Mouse (Mus musculus): ENCODE results near the gene Gm973.

Gene Gm973

GRCm38 (mm10) chr1:59492432-59492831, 23.6 kb upstream of the Gm973 start:
- DNase-seq (ENCODE audit: low read depth, low spot score): no peak

- no peak for DNase-seq (ENCODE audit: low read depth, low spot score)
These were observed 20.1 kb upstream of the Gm973 start for GRCm38 (mm10) chr1:59495970-59496369.

DNA sequence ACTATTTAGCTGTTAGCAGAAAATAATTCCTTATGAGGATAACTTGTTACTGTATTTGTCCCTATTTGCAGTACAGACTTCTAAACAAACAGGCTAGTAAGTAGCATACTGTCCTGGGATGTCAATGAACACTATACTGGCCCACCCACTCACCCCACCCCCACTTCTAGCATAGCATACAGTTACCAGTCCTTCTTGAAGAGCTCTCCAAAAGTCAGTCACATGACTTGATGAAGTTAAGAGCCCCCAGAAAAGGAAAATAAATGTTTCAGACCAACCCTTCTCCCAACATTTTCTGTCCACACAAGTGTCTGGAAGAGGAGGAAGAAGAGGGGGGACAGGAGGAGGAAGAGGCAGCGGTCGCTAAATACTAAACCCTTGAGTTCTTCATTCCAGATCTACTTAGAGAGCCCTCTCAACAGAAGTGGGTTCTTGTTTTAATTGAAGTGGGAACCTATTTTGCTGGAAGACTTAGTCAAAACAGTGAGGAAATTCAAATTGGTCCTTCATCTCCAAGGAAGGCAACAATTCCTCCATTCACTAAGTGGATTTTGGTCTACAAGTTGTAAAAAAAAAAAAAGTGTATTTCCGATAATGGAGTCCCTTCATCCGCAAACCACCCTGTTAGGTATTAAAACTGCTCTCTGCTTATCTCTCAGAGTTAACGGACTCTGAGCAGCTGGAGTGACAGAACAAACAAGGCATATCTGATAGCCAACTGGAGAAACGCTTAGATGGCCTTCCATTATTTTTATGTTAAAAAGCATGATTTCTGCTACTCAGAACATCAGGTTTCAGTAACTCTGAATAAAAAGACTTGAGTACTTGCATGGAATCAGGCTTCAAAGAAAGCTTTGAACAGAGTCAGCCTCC, 18.1 kb upstream of the Gm973 start:
- no peak for DNase-seq (ENCODE audit: low read depth, low spot score)

GRCm38 (mm10) chr1:59499327-59499726, 16.7 kb upstream of the Gm973 start:
- no peak for DNase-seq (ENCODE audit: low read depth, low spot score)

GRCm38 (mm10) chr1:59502355-59502754, 13.7 kb upstream of the Gm973 start:
- no peak for DNase-seq (ENCODE audit: low read depth, low spot score)

GRCm38 (mm10) chr1:59503659-59504301, 12.3 kb upstream of the Gm973 start:
- no peak for DNase-seq (ENCODE audit: low read depth, low spot score)

- no peak for DNase-seq (ENCODE audit: low read depth, low spot score)
These were observed 11.8 kb upstream of the Gm973 start for GRCm38 (mm10) chr1:59504302-59504700.

- no peak for DNase-seq (ENCODE audit: low read depth, low spot score)
These were observed 7.5 kb upstream of the Gm973 start for GRCm38 (mm10) chr1:59508463-59509139.

DNA sequence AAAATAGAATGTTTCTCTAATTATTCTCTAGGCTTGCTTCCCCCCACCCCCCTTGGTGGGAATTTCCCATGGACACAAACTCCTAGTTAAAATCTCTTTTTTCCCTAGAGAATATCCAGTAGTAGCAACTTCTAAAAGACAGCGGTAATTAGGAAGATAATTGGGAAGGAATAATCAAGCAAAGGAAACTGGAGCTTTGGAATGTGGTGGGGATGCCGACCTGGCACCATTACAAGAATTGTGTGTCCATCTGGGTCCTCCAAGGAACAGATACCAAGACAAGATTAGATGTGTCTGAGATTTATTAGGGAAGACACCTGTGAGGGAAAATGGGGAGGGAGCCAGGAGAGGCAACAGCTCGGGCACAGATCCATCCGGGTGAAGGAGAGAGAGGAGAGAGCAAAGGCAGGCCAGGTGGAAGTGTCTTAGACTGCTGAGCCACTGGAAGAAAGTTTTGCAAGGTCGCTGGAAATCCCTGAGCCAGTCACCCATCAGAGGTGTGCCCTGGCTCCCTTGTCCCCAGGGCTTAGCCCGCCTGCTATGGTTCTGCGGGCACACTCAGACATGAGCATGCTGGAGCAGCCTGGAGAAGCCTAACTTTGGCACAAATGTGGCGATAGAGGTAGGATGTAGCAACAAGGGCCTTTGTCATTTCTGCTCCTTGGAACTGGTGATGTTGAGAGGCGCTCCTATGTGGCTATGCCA, 4.3 kb upstream of the Gm973 start:
- DNase-seq (ENCODE audit: low read depth, low spot score): no peak

GRCm38 (mm10) chr1:59520226-59520837, 4.3 kb downstream of the Gm973 start:
- no peak for DNase-seq (ENCODE audit: low read depth, low spot score)

DNA sequence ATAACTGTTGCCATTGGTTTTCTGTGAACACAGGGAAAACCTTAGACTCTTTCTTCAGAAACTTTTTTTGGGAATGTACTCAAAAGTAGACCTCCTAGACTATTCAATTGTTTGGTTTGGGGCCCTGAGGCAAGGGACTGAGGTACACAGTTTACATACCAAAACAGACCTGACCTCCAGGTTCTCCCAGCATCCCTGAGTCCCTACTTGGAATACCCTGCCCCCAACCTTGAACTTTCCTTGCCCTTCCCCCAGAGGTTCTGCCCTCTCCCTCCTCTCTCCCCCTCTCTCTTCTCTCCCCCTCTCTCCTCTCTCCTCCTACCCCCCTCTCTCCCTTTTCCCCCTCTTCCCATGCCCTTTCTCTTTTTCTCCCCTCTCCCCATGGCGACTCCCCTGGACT, 6.4 kb downstream of the Gm973 start:
- DNase-seq (ENCODE audit: low read depth, low spot score): no peak

DNA sequence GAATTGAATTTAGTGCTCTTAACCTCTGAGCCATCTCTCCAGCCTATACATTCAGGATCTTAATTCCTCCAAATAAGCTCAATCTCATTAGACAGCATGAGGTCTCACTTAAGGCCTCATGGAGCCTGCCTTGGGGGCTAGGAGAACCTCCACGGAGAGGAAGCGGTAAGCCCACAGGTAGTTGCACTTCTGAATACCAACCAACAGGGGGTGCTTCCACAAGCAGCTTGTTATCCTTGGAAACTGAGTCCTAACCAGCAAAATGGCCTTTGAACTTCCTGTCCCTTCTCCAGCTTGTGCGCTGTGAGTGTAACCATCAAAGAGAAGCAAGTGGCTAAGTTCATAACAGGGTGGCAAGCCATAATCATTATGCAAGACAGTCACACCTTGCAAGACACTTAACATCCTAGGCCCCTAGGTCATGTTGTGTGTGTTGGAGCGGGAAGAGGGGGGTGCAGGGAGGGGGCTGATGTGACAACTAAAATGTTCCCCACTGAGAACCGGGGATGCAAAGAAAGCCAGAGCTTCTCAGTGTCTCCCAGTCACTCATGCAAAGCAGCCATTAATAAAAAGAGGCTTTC, 7.4 kb downstream of the Gm973 start:
- peak; percentile 34 for DNase-seq (ENCODE audit: low read depth, low spot score)

- no peak for DNase-seq (ENCODE audit: low read depth, low spot score)
These were observed 8.0 kb downstream of the Gm973 start for GRCm38 (mm10) chr1:59524071-59524470.

- no peak for DNase-seq (ENCODE audit: low read depth, low spot score)
These were observed 8.7 kb downstream of the Gm973 start for GRCm38 (mm10) chr1:59524759-59525158.

DNA sequence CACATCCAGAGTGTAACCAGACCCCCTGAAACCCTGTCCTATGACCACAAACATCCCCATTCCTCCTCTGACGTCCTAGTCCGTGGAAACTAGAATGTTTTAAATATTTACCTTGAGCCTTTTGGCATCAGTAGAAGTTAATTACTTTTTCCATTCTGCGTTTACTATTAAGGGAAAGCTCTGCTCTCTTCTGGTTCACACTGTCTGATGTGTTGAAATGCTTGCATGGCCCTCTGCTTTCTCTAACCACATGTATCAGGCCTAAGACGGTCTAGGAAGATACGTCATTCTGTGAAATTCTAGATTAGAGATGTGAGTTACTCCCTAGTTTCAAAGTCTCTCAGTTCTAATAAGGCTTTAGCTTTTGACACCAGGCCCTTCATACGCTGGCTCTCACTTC, 11.2 kb downstream of the Gm973 start:
- no peak for DNase-seq (ENCODE audit: low read depth, low spot score)

- no peak for DNase-seq (ENCODE audit: low read depth, low spot score)
These were observed 19.1 kb downstream of the Gm973 start for GRCm38 (mm10) chr1:59534976-59535810.

- no peak for DNase-seq (ENCODE audit: low read depth, low spot score)
These were observed 22.3 kb downstream of the Gm973 start for GRCm38 (mm10) chr1:59538381-59538780.

- DNase-seq (ENCODE audit: low read depth, low spot score): no peak
These were observed 24.6 kb downstream of the Gm973 start for GRCm38 (mm10) chr1:59540537-59541148.

GRCm38 (mm10) chr1:59541271-59542020, 25.4 kb downstream of the Gm973 start:
- no peak for DNase-seq (ENCODE audit: low read depth, low spot score)

All from WW6 (cell line).